Mouse (Mus musculus): Measurements from ENCODE around the gene Sco1. TPM values are rescaled to one million over a fixed set of nuclear protein-coding genes. Genes with fewer than 3 reads are reported as not detected.

Sco1 gene
- total RNA-seq, 1 experiment = 33.6 TPM

- Histone ChIP-seq H3K27ac (ENCODE audit: insufficient read depth, low read depth, low read length, poor library complexity, severe bottlenecking) (no peak overlapping the region), H3K4me1 (ENCODE audit: control insufficient read depth in 2 of 2, insufficient read depth in 2 of 2, low read length in 2 of 2, poor library complexity in 1 of 2) (peaks cover 0 to 9% of the 10 kb centered on the region in 2 experiments; a peak in 1 of 4 replicates), H3K4me3 (ENCODE audit: insufficient read depth in 1 of 2, low read depth in 1 of 2, low read length in 2 of 2, poor library complexity in 1 of 2, severe bottlenecking in 1 of 2) (no peak overlapping the region), H3K9me3 (ENCODE audit: control insufficient read depth, insufficient read depth, low read depth, low read length) (no peaks in the 10 kb centered on the region), H3K9ac (ENCODE audit: insufficient read depth, low read depth, low read length, poor library complexity, severe bottlenecking) (no peak overlapping the region), H3K36me3 (ENCODE audit: control insufficient read depth, insufficient read depth, low read length, poor library complexity, severe bottlenecking) (no peaks in the 10 kb centered on the region)
- peak; percentile 49 for DNase-seq (ENCODE audit: low read depth, low spot score)
- TF ChIP-seq CHD2 (IDR thresholded peaks at IDR 0.05; ENCODE audit: low read depth, low read length) (no peak), ZC3H11A (IDR thresholded peaks at IDR 0.05; ENCODE audit: borderline replicate concordance, low read depth, low read length) (no peak)
- in situ Hi-C loops (cut with MboI; ENCODE audit: low sequenced_read_pairs in 2 of 2, unreplicated experiment in 2 of 2) = loop anchor here in 1 of 2 experiments (5.0 to 10.0 kb wide), 2 partner anchors 54 to 176 kb away; partner anchors contain the start of gene Tmem220
These were observed 28.7 kb downstream of the Sco1 start for GRCm38 (mm10) chr11:67081125-67081649.

DNA sequence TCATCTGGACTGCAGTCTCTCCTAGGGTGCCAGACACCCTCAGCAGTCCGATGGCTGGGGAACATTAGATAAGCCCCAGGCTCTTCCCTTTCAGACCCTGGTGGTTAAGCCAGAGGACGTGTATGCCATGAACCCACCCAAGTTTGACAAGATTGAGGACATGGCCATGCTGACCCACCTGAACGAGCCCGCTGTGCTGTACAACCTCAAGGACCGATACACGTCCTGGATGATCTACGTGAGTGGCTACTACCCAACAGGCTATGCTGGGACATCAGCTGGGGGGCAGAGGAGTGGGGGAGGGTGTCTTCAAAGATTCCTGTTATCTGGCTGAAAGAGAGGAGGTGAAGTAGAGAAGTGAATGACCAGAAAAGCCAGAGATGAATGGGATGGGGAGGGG lies 29.7 kb downstream of the Sco1 start:
- Histone ChIP-seq H3K36me3 (ENCODE audit: control insufficient read depth, insufficient read depth, low read length, poor library complexity, severe bottlenecking) (no peaks in the 10 kb centered on the region), H3K4me1 (ENCODE audit: control insufficient read depth in 2 of 2, insufficient read depth in 2 of 2, low read length in 2 of 2, poor library complexity in 1 of 2) (peaks cover 0 to 9% of the 10 kb centered on the region in 2 experiments; a peak in 1 of 4 replicates), H3K9ac (ENCODE audit: insufficient read depth, low read depth, low read length, poor library complexity, severe bottlenecking) (no peak overlapping the region), H3K9me3 (ENCODE audit: control insufficient read depth, insufficient read depth, low read depth, low read length) (no peaks in the 10 kb centered on the region), H3K27ac (ENCODE audit: insufficient read depth, low read depth, low read length, poor library complexity, severe bottlenecking) (no peak overlapping the region), H3K4me3 (ENCODE audit: insufficient read depth in 1 of 2, low read depth in 1 of 2, low read length in 2 of 2, poor library complexity in 1 of 2, severe bottlenecking in 1 of 2) (no peak overlapping the region)
- no peak for TF ChIP-seq ZC3H11A (IDR thresholded peaks at IDR 0.05; ENCODE audit: borderline replicate concordance, low read depth, low read length)
- TF ChIP-seq HCFC1 (IDR thresholded peaks at IDR 0.05; ENCODE audit: borderline replicate concordance, insufficient read depth, low read length) = no peak
- no peak for TF ChIP-seq MAFK (IDR thresholded peaks at IDR 0.05; ENCODE audit: insufficient read depth, low read depth, low read length)
- no peak for TF ChIP-seq CHD2 (IDR thresholded peaks at IDR 0.05; ENCODE audit: low read depth, low read length)
- TF ChIP-seq ZNF384 (IDR thresholded peaks at IDR 0.05; ENCODE audit: low read depth, low read length) = no peak
- in situ Hi-C loops (cut with MboI; ENCODE audit: low sequenced_read_pairs in 2 of 2, unreplicated experiment in 2 of 2) = loop anchor here in 1 of 2 experiments (5.0 to 10.0 kb wide), 2 partner anchors 55 to 177 kb away; partner anchors contain the start of gene Tmem220
- no peak for DNase-seq (ENCODE audit: low read depth, low spot score)

GRCm38 (mm10) chr11:67082793-67083192 lies 30.3 kb downstream of the Sco1 start:
- in situ Hi-C loops (cut with MboI; ENCODE audit: low sequenced_read_pairs in 2 of 2, unreplicated experiment in 2 of 2) = loop anchor here in 1 of 2 experiments (5.0 to 10.0 kb wide), 2 partner anchors 55 to 178 kb away; partner anchors contain the start of gene Tmem220
- H3K9me3 ChIP-seq (ENCODE audit: control insufficient read depth, insufficient read depth, low read depth, low read length) = no peaks in the 10 kb centered on the region
- DNase-seq (ENCODE audit: low read depth, low spot score) = no peak
- no peak overlapping the region for H3K9ac ChIP-seq (ENCODE audit: insufficient read depth, low read depth, low read length, poor library complexity, severe bottlenecking)
- H3K4me3 ChIP-seq (ENCODE audit: insufficient read depth in 1 of 2, low read depth in 1 of 2, low read length in 2 of 2, poor library complexity in 1 of 2, severe bottlenecking in 1 of 2) = no peak overlapping the region
- H3K27ac ChIP-seq (ENCODE audit: insufficient read depth, low read depth, low read length, poor library complexity, severe bottlenecking) = no peak overlapping the region
- H3K36me3 ChIP-seq (ENCODE audit: control insufficient read depth, insufficient read depth, low read length, poor library complexity, severe bottlenecking) = no peaks in the 10 kb centered on the region
- TF ChIP-seq MAFK (IDR thresholded peaks at IDR 0.05; ENCODE audit: insufficient read depth, low read depth, low read length) (no peak), ZC3H11A (IDR thresholded peaks at IDR 0.05; ENCODE audit: borderline replicate concordance, low read depth, low read length) (no peak), CHD2 (IDR thresholded peaks at IDR 0.05; ENCODE audit: low read depth, low read length) (no peak), HCFC1 (IDR thresholded peaks at IDR 0.05; ENCODE audit: borderline replicate concordance, insufficient read depth, low read length) (no peak), ZNF384 (IDR thresholded peaks at IDR 0.05; ENCODE audit: low read depth, low read length) (no peak)
- peaks cover 0 to 9% of the 10 kb centered on the region in 2 experiments; a peak in 1 of 4 replicates for H3K4me1 ChIP-seq (ENCODE audit: control insufficient read depth in 2 of 2, insufficient read depth in 2 of 2, low read length in 2 of 2, poor library complexity in 1 of 2)

DNA sequence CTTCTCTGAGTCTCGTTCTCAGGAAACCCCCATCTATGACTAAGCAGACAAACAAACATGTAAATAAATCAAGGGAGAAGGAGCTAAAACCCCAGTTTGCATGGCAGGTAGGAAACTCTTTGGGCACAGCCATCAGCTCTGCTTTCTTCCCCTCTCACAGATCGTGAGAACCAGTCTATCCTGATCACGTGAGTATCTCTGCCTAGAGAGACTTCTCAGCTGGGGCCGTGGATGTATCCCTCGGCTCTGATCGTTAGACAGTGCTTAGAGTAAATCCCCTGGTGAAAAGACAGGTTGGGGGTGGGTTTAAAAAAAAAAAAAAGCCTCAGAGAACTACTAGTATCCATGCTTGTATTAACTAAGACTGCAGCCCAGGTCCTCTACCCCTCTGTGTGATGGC lies 30.8 kb downstream of the Sco1 start:
- H3K4me1 ChIP-seq (ENCODE audit: control insufficient read depth in 2 of 2, insufficient read depth in 2 of 2, low read length in 2 of 2, poor library complexity in 1 of 2) = peaks cover 0 to 9% of the 10 kb centered on the region in 2 experiments; a peak in 1 of 4 replicates
- H3K9me3 ChIP-seq (ENCODE audit: control insufficient read depth, insufficient read depth, low read depth, low read length) = no peaks in the 10 kb centered on the region
- H3K36me3 ChIP-seq (ENCODE audit: control insufficient read depth, insufficient read depth, low read length, poor library complexity, severe bottlenecking) = no peaks in the 10 kb centered on the region
- no peak overlapping the region for H3K9ac ChIP-seq (ENCODE audit: insufficient read depth, low read depth, low read length, poor library complexity, severe bottlenecking)
- H3K27ac ChIP-seq (ENCODE audit: insufficient read depth, low read depth, low read length, poor library complexity, severe bottlenecking) = no peak overlapping the region
- H3K4me3 ChIP-seq (ENCODE audit: insufficient read depth in 1 of 2, low read depth in 1 of 2, low read length in 2 of 2, poor library complexity in 1 of 2, severe bottlenecking in 1 of 2) = no peak overlapping the region
- TF ChIP-seq ZC3H11A (IDR thresholded peaks at IDR 0.05; ENCODE audit: borderline replicate concordance, low read depth, low read length) = no peak
- no peak for TF ChIP-seq HCFC1 (IDR thresholded peaks at IDR 0.05; ENCODE audit: borderline replicate concordance, insufficient read depth, low read length)
- no peak for TF ChIP-seq ZNF384 (IDR thresholded peaks at IDR 0.05; ENCODE audit: low read depth, low read length)
- TF ChIP-seq MAFK (IDR thresholded peaks at IDR 0.05; ENCODE audit: insufficient read depth, low read depth, low read length) = no peak
- TF ChIP-seq CHD2 (IDR thresholded peaks at IDR 0.05; ENCODE audit: low read depth, low read length) = no peak
- DNase-seq (ENCODE audit: low read depth, low spot score) = no peak
- in situ Hi-C loops (cut with MboI; ENCODE audit: low sequenced_read_pairs in 2 of 2, unreplicated experiment in 2 of 2) = loop anchor here in 1 of 2 experiments (5.0 to 10.0 kb wide), 2 partner anchors 56 to 178 kb away; partner anchors contain the start of gene Tmem220

Data from ES-E14 (cell line).